Mouse (Mus musculus) adrenal gland, postnatal 25 days (tissue): ENCODE measurements around the gene St3gal5. TPM values are rescaled to one million over a fixed set of nuclear protein-coding genes. Genes with fewer than 3 reads are reported as not detected.
"Not testable (repeated sequence)": the region's sequence is repeated elsewhere in the genome, so short reads cannot be mapped to it uniquely, and the experiment has no call there.

Experiments used
- DNase-seq: peaks from one replicate; pipeline ENCODE4 v3.0.0; 2021; ENCODE audit warnings: mixed read lengths
- long read RNA-seq: library from polyadenylated mRNA; stranded (forward); transcript quantifications from one replicate; pipeline ENCODE4 v2.0.0, GENCODE M21; 2021
- total RNA-seq: library from RNA; stranded (reverse); gene quantifications from 2 replicates; pipeline ENCODE4 v1.2.3, GENCODE M21; 2021

The St3gal5 gene
- 93.4 and 102 TPM in 2 replicates for total RNA-seq
- long read RNA-seq, transcript St3gal5-202 (7 exons, 2,439 nt): minor isoform, 33 of 390 reads
- long read RNA-seq, transcript St3gal5-201 (7 exons, 2,258 nt): major isoform, 243 of 390 reads
- long read RNA-seq, partial matches to known transcripts: 75 of 390 reads
- long read RNA-seq, other reads (novel, unspliced or antisense): 39 of 390 reads

DNA sequence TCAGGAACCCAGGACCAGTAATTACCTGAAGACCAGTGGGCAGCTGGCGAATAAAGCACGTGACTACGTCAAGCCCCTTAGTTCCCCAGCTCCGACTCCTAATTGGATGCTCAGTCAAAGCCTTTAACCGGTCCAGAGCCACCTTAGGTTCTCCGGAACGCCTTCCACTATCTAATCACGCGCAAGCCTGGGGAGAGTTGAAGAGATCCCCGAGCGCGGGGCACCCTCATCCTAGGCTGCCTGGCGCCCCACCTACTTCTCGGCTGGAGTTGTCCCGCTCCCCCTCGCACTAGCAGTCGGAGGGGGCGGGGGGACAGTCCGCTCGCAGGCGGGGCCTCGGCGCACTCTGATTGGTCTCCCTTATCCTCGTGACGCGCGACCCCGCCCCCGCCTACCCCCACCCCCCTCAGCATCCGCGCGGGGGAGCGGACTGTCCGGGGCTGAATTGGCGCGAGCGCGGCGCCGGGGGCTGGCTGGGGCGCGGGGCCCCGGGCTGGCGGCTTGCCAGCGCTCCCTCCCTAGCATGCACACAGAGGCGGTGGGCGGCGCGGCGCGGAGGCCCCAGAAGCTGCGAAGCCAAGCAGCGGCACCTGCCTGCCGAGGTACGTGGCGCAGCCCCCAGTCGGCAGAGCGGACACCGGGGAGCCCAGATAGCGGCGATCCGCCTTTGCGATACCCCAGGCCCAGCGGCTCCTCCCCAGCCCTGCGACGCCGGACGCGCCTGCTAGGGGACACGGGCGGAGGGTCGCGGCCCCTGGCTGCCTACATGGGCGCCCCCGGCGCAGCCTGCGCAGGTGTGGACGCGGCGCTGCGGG lies at the start of gene St3gal5:
St3gal5 (plus strand) TSS at position 412 of the 815 bp plus-strand sequence.
- peak; percentile 95 for DNase-seq

DNA sequence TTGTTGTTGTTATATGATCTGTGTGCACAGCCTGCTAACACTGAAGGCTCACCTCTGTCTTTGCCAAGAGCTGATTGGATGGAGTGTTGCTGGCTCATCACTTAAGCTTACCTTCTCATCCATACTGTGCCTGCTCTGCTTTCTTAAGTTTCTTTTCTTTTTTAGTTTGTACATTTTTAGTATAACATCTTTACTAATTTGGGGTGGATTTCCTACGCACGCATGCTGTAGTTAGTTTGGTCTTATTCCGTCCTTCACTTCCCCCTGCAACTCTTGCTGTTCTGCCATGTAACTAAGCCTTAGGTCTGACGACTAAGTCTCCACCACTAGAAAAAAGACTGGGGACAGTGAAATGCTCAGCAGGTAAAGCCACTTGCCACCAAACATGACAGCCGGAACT lies 48.7 kb upstream of the St3gal5 start:
- DNase-seq: no peak

DNA sequence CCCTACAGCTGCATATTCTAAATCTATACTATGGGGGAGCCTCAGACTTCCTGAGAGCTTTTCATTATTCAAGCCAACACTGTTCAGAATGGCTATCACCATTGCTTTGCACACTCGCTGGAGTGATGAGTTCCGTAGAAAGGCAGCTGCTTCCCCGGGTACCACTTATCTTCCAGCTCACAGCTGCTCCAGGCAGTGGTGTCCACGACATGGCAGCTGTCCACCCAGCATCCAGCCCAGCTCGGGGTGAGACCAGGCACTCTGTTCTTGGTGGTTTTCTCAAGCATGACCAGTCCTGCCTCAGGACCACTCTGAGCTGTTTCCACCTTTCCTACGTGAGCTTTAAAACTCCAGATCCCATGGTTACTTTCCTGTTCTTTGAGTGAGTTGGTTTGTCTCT lies 47.5 kb upstream of the St3gal5 start:
- DNase-seq: no peak

DNA sequence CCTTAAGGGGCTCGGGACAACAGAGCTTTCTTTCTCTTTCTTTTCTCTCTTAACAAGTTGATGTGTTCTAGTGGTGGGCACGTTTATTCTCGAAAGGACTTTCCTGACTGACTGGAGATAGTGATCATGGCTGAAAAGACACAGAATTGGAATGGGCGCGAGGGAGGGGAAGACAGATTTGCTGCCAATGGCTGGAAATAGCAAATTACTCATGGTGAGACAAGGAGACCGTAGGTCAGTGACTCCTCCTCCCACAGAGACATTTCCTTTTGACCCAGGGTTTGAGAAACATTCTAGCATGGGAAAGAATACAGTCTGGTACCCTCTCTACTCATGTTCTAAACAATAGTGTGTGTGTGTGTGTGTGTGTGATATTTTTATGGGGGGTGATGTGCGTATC lies 46.6 kb upstream of the St3gal5 start:
- DNase-seq: no peak

DNA sequence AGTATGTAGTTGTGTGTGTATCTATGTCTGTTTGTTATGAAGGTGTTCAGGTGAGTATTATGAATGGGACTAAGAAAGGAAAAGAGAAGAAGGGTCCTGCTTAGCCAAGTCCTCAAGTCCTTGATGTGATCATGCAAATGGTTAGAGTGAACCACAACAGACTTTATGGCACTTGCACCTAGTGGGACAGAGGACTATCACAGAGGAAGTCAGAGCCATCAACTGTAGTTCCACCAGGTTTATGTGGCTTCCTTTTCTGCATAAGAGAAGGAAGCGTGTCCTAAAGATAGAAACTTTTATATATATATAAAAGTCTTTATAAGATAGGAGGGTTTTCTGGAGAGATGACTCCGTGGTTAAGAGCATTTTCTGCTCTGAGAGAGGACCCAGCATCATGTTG lies 46.1 kb upstream of the St3gal5 start:
- no peak for DNase-seq

DNA sequence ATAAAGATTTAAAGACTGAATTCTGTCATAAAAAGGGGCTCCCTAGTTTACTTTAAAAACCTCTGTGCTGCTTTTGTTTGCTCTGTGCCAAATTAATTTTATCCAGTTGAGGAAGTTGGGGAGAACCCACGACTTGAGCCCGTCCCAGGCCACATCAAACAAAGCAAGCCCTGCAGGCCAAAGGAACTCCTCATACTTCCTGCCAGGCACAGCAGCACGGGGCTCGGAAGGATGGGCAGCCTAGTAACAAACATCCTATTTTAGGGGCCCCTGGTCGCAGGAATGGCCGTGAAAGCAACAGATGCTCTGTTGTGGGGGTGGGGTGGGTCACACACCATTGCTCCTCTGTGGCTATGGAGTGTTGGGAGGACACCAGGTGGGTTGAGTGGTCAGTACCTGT lies 45.6 kb upstream of the St3gal5 start:
- no peak for DNase-seq

DNA sequence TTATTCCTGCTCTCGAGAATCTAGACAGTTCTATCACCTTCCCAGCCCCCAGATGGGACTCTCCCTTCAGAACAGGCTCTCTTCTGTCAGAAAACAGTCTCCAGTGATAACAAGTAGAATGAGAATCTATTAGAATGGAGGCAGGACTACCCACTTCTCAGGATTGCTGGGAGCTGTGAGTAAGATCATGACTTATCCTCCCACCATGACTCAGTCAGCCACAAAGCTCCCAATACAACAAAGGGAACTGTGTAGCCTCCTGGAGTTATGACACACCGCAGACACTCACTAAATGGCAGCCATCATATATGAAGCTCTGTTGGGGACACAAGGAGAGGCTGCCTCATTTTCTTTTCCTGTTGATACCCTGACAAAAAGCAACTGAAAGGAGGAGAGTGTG lies 40.8 kb upstream of the St3gal5 start:
- DNase-seq: no peak

DNA sequence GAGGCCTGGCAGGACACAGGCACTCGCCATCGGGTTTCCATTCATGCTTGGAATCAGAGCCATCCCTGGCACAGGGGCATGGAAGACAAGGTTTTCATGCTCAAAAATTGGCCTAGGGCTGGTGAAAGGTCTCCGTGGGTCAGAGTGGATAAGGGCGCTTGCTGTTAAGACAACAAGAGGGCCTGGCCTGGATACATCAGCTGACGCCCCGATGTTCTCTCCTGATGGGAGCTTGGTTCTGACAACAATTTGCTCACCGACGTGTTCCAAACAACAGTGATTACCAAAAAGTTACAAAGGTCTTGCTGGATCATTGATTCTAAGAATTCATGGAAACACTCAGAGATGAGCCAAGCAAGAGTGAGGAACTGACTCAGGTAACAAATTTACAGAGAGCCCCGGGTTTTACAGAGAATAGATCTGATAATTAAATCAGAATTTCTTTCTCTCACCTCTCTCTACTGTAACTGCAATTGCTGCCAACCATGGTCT lies 38.9 kb upstream of the St3gal5 start:
- no peak for DNase-seq

DNA sequence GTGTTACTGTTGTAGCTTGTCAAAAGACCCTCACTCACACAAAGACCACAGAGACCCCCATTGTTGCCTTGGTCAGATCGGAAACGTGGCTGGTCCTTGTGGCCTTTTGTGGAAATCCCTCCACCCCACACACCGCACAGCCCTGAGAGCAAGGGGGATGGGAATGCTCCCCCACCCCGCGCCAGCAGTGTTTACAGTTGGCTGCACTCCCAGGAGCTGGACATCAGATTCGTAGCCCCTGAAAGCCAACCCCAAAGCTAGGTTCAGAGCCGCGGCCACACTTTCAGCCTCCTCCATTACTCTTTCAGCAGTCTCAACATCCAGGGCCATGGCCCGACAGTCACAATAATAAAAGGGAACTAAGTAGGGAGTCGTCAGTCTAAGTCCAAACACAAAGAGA lies 36.7 kb upstream of the St3gal5 start:
- not testable (repeated sequence) for DNase-seq

DNA sequence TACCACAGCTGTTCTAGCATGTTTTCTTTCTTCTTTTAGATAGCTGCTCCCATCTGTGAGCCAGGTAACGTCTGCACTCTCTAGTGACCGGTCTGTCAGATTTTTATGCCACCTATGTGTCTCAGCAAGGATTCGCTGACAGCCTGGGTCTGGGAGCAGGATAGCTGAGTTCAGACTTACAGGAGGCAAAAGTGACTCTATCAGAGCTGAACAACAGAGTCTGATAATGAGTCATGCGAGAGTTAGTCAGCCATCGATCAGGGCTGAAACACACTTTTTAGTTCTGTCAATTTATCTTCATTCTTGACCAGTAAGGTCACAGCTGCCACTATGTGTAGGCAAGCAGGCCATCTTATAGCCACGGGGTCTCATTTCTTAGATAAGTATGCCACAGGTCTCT lies 33.7 kb upstream of the St3gal5 start:
- DNase-seq: no peak

DNA sequence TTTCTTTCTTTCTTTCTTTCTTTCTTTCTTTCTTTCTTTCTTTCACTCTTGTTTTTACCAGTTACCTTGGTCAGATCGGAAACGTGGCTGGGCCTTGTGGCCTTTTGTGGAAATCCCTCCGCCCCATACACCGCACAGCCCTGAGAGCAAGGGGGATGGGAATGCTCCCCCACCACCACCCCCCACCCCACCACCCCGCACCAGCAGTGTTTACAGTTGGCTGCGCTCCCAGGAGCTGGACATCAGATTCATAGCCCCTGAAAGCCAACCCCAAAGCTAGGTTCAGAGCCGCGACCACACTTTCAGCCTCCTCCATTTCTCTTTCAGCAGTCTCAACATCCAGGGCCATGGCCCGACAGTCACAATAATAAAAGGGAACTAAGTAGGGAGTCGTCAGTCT lies 31.4 kb upstream of the St3gal5 start:
- DNase-seq: no peak

DNA sequence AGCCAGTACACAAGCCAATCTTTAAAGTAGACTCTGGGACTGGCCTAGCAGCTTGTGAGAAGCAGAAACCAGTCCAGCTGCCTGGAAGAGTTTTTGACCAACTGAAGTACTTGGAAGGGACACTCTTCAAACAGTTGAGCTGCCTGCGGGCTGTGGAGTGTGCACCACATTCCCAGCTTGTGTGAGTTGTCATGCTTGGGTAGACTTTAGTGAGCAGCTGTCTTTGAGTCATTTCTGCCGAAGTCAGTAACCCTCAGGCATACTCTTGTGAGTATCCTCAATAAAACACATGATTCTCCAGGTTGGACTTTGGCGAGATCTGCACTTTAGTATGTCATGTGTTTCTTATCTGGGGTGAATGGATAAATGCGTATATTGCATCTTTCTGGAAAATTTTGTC lies 29.0 kb upstream of the St3gal5 start:
- DNase-seq: no peak

DNA sequence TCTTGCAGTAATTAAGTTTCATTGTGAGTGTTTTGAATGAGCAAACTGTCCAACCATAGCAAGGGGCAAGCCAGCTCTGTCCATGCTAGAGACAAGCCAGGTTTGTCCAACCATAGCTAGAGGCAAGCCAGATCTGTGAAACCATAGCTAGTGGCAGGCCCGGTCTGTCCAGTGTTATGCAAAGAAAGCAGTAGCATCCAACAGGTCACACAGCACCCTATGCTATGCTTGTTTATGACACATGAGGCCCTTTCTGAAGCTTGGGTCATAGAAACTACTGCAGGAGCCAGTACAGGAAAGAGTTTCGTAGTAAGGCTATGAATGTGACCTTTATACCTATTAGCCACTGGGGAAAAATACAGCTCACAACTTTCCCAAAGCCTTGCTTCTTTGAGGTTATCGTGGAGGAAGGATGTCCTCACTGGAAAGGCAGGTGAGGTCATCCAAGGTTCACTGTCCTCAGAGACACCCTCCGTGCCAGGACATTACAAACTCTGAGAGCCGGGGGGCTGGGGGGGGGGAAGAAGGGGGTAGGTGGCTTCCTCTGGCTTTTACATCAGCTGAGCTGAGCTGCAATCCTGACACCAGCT lies 26.0 kb upstream of the St3gal5 start:
- DNase-seq: no peak

DNA sequence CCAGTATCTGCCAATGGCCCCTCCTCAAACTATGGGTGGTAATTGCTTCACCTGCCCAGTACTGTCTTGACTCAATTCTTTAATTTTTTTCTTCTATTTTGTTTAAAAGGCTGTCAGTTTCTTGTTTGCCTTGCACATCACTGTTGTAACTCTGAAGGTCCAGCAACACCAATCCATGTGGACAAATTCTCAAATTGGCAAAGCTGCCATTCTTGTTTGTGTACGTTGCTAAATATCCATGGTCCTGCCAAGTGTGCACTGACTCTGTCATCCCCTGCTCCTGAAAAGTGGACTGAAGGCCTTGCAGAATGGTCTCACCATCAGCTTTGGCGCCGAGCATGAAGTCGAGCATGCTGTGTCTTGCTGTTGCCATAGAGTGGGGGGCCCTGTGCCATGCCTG lies 23.6 kb upstream of the St3gal5 start:
- DNase-seq: no peak

DNA sequence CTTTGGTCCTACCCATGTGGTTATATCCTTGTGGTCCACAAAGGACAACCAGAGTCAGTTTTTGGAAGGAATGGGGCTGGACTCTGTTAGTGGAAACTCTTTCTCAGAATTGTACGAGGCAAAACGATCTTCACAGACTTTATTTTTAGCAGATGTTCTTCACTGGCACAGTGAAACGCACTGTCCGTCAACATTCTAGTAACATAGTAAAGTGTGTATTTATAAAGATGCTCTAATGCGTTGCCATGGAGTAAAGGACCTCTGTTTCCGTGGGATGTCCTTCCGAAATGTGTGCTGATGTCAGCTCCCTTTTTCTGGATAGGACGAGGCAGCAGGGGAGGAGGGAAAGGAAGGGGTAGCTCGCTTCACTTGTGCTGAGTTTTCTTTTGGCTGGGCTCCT lies 20.9 kb upstream of the St3gal5 start:
- no peak for DNase-seq

DNA sequence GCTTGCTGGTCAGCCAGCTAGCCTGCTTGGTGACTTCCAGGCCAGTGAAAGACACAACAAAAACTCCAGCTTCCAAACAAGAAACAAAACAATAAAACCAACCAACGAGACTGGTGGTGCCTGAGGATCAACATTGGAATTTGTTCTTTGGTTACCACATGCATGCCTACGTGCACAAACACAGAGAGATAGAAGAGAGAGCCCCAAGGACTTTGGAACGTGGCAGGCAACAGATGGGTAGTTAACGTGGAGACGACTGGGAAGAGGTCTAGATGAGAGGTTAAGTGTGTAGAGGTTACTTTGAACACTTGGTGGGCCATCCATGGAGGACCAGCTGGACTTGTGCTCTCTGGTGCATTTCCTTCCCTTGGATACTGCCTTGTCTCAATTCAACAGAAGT lies 19.2 kb upstream of the St3gal5 start:
- DNase-seq: no peak

DNA sequence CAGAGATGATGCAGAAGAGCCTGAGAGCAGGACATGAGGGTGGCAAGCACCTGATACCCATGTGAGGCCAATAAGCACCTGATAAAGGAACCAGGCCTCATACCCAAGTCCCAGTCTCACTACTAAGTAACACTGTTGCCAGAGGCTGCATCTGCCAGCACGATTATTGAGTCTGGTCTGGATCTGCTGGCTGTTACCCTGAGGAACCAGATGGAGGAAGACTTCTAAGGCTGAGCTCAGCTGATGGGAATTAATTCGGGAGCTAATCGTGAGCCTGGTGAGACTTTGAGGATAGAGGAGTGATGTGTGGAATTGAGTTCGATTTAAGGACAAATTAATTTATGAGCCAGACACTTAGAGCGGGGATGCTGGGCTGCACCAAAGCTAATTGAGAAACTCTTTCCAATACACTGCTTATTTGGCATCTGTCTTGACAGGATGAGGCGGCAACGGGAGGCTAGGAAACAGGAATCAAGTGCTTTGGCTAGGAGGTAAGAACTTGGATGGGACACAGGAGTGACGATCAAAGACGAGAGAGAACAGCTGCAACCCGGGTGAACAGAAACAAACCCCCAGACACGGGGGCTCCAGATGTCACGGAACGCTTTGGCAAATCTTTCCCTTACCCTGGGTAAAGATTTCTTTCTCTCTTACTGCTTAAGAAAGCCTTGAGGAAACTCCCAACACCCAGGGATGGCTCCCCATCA lies 15.9 kb upstream of the St3gal5 start:
- DNase-seq: no peak

DNA sequence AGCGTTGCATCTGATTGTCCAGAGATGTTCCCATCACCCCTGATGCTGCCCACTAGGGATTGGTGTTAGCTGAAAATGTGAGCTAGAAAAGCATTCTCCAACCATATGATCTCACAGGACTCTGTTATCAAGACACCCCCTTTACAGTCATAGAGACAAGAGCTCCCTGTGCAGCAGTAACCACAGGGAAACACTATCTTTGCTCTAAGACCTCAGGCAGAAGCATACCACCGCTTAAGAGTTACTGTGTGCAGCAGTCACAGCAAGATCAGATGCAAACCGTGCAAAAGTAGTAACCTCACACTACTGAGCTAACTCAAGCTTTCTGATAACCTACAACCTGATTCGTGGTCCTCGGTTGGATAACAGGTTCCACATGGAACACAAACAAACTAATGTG lies 10.0 kb upstream of the St3gal5 start:
- no peak for DNase-seq

DNA sequence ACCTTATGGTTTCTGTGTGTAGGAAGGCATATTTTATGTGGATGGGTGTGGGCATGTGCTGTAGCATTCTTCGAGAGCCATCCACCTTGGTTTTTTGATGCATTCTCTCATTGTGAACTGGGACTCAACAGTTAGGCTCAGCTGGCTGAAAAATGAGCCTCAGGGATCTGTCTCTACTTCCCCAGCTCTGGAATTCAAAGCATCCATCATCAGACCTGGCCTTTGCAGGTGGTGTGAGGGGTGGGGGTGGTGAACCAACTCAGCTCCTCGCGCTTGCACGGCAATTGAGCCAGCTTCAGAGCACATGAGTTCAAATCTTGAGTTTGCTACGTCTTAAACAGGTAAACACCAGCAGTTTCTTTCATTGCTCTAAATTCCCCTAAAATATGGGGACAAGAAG lies 7.5 kb upstream of the St3gal5 start:
- no peak for DNase-seq

DNA sequence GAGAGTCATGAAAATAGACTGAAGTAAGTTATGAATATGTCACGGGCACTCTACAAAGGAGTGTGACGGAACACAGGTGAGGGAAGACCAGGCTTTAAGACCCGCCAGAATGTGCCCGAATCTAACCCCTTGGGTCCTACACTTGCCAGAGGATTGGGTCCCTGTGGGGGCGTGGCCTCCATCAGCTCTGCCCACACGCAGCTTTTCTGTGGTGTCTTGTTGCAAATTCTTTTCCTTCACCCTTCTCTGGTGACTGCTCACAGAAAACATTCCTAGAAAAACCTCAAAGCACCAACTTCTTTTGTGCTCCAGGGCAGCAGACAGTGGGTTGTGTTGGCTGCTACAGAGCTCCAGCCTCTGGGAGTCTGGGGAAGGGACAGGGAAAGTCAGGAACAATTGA lies 6.4 kb upstream of the St3gal5 start:
- no peak for DNase-seq

DNA sequence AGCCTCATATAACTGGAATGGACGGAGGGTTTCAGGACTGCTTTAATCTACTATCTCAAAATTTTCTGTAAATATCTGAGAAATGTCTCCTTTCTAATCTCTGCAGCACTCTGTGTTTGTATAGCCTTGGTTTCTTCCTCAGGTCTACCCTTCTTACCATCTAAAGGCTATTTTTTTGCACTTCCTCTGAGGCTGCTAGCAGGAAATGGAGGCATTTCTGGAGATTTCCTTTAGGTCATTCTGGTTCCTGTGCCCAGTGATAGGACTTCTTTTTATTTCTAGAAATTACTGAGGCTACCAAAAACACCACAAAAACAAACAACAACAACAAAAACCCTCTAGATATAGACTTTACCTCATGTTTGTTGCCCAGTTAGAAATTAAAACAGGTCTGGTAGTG lies 4.3 kb upstream of the St3gal5 start:
- no peak for DNase-seq

DNA sequence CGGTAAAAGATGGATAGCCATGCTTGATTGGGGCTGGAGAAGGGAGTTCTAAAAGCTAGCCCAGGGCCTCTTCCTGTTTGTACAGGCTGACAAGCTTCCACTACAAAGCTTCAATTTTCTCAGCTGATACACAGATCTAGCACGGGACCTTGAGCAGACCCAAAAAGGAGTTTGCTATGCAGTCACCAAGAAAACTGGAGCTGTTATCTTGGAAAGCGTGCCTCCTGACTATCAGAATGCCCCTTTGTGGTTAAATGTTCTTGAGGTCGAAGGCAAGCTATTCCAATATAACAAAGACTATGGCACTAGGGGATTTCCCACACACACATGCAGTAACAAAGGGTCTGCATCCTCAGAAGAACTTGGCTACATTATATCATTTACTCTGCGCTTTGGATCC lies 1.2 kb upstream of the St3gal5 start:
- DNase-seq: no peak

DNA sequence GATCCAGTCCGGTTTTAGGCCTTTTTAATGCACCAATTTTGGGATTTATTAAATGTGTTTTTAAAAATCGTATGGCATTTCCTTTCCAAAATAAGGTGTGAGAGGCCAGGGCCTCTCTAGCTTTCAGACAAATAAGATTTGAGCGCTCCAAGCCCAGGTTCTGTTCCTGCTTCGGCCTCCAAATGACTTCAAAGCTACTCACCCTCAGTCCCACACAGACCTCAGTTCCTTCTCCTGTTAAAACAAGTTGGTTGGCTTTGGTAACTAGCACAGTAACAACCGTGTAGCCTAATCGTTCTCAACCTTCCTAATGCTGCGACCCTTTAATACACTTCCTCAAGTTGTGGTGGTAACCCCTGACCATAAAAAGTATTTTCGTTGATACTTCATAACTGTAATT lies 723 bp upstream of the St3gal5 start:
- DNase-seq: no peak
